Mouse (Mus musculus) naive thymus-derived CD4-positive, alpha-beta T cell, adult 5 months (primary cell): Measurements from ENCODE around the gene Hspb2. TPM values are rescaled to one million over a fixed set of nuclear protein-coding genes. Genes with fewer than 3 reads are reported as not detected.

ENCODE experiments used
- polyA plus RNA-seq: library from polyadenylated mRNA; unstranded; fragments of 100-300 nt; shearing (Covaris generic); gene quantifications from one replicate; pipeline ENCODE4 v1.2.1, GENCODE M21; 2017

The Hspb2 gene
- not detected for polyA plus RNA-seq

DNA sequence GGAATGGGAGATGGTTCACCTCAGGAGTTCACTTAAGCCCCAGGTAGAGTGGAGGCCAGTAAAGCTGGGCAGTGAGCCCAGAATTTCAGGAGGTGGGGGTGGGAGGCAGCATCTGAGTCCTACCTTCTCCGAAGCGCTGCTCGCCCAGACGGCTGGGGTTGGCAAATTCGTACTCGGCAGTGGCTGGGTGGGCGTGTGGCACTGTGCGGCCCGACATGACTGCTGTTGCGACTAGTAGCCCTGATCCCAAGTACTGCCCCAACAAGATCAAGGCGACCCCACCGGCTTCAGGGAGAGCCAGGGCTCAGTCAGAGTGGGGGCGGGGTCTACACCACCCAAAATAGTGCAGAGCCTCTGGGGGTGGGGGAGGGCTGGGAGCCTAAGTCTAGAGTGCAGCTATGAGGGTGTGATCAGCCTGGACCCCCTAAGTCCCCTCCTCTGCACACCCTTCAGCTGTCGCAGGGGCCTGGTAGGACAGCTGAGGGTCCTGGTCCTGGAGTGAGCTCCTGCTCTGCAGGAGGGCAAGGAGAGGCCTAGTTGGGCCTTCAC is at the start of gene Hspb2:
Gene Hspb2, minus strand, starts transcription at position 301 of the 549 bp plus-strand sequence.

GRCm38 (mm10) chr9:50774991-50775612 is 22.9 kb upstream of the Hspb2 start, which contains the start of the genes Alg9 and 1110032A03Rik:
Gene Alg9 (plus strand): TSS chr9:50775019.
Gene 1110032A03Rik (minus strand): TSS chr9:50775520.

DNA sequence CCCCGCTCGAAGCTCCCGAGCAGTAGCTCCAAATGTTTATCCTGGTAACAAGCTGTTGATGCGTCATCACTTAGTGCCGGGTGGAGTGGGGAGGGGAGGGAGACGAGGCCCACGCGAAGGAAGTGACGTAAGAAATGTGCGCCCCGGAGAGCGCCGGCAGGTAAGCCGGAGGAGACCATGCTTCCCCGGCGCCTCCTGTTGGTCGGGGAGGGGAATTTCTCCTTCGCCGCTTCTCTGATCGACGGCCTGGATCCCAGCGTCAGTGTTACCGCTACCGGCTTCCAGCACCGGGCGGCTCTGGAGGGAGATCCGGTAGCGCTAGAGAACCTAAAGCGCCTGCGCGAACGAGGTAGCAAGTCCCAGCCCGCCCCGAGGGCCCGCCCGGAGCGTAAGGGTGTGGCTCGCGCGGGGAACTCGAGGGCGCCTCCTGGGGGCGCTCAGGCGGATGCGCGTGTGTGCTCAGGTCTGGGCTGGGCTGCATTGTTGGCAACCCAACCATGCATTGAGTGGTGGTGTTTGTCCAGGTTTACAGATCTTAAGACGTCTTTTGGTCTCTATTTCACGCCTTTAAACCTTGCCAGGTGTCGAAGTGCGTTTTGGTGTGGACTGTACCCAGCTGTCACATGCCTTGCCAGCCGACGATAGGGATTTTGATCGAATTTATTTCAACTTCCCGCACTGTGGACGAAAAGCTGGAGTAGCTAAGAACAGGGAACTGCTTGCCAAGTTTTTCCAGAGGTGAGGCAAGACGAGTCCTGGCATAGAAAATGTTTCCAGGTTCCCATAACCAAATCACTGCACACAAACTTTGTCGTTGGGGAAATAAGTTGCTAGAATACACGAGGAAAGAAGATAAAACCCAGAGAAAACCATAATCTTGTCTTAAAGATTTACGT is 16.2 kb upstream of the Hspb2 start, which contains the start of gene Fdxacb1:
Gene Fdxacb1, plus strand, starts transcription at position 130 of the 896 bp plus-strand sequence.

DNA sequence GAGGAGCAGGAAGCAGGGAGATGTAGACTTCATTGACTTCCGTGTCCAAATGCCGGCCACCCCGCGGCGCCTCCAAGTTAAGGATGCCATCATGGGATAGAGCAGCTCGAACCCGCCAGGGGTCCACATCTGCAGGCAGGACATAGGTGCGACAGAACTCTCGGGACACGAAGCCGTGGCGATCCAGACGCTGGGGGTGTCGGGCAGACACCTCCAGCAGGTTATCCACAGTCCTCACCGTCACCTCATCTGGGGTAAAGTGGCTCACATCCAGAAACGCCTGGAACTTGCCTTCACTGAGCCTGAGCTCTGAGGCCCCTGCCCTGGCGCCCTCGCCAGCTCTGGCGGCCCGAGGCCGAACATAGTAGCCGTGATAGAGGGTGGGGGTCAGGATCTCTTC is 831 bp downstream of the Hspb2 start, which contains the start of gene Cryab:
Gene Cryab, plus strand, starts transcription at position 3 of the 400 bp plus-strand sequence.

GRCm38 (mm10) chr9:50746214-50746677 is 5.9 kb downstream of the Hspb2 start, which contains the start of gene 2310030G06Rik:
Gene 2310030G06Rik (minus strand): TSS chr9:50746536.

GRCm38 (mm10) chr9:50738914-50739870 is 13.0 kb downstream of the Hspb2 start, which contains the start of gene Dixdc1:
Gene Dixdc1 (minus strand): TSS chr9:50739517.

Other genes with a start within 250 kb of the Hspb2 start
- 67.3 TPM for gene Pts, start 223.6 kb downstream of the Hspb2 start, polyA plus RNA-seq
- gene Il18, start 197.5 kb downstream of the Hspb2 start, polyA plus RNA-seq: not detected
- gene Bco2, start 197.2 kb downstream of the Hspb2 start, polyA plus RNA-seq: not detected
- not detected for gene Tex12, start 191.0 kb downstream of the Hspb2 start, polyA plus RNA-seq
- 121 TPM for gene Sdhd, start 148.5 kb downstream of the Hspb2 start, polyA plus RNA-seq
- 60.8 TPM for gene Timm8b, start 148.4 kb downstream of the Hspb2 start, polyA plus RNA-seq
- 0.45 TPM for gene Pih1d2, start 135.0 kb downstream of the Hspb2 start, polyA plus RNA-seq
- gene Nkapd1, start 134.9 kb downstream of the Hspb2 start, polyA plus RNA-seq: 24.3 TPM
- gene Dlat, start 92.6 kb downstream of the Hspb2 start, polyA plus RNA-seq: 37.1 TPM
- not detected for gene Dixdc1, start 12.8 kb downstream of the Hspb2 start, polyA plus RNA-seq
- gene 2310030G06Rik, start 5.8 kb downstream of the Hspb2 start, polyA plus RNA-seq: not detected
- gene Cryab, start 1.0 kb downstream of the Hspb2 start, polyA plus RNA-seq: not detected
- 7.6 TPM for gene Fdxacb1, start 15.9 kb upstream of the Hspb2 start, polyA plus RNA-seq
- 22.7 TPM for gene Alg9, start 22.7 kb upstream of the Hspb2 start, polyA plus RNA-seq
- 8.6 TPM for gene 1110032A03Rik, start 23.2 kb upstream of the Hspb2 start, polyA plus RNA-seq
- gene Ppp2r1b, start 92.9 kb upstream of the Hspb2 start, polyA plus RNA-seq: 98.5 TPM